Mouse (Mus musculus): ENCODE measurements around the gene Hlcs.

DNA sequence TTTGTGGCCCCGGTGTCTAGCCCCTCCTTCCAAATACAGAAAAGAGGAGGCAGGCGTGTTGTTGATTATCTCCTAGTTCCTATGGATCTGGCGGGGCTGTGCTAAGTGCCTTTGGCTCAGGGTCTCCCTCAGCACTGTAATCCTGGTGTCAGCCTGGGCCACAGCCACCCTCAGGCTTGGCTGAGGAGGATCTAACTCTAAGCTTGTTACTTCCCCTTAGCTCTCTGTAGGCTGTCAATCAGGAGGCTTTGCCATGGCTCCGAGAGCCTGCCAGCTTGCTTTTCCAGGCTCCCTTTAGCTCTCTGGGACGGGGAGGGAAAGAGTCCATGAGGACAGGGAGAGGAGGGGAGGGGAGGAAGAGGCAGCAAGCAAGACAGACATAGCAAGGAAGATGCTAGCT is 148.4 kb downstream of the Hlcs start:
- TF ChIP-seq CTCF (IDR thresholded peaks at IDR 0.05; ENCODE audit: low read depth, low read length): no peak
- TF ChIP-seq GATA1 (IDR thresholded peaks at IDR 0.05; ENCODE audit: borderline replicate concordance, low read length): no peak
- TF ChIP-seq GATA2 (IDR thresholded peaks at IDR 0.05; ENCODE audit: borderline replicate concordance, low read depth, low read length): no peak
- no peak for TF ChIP-seq POLR2AphosphoS5 (IDR thresholded peaks at IDR 0.05; ENCODE audit: insufficient replicate concordance, low read depth, low read length)
- no peak for TF ChIP-seq TAL1 (conservative IDR thresholded peaks at IDR 0.05; ENCODE audit: low read depth, low read length)

All from G1E (cell line).